ENCODE assay signal across 10 mouse cellular contexts in genomic region chr6:128308311-128308710, GRCm38 (mm10). TPM values are rescaled to one million over a fixed set of nuclear protein-coding genes. Genes with fewer than 3 reads are reported as not detected.
A peak's percentile ranks its signal among the peaks of the same experiment; 100 is the strongest.
DNase-seq lines count a peak whose midpoint lies in the region; ATAC-seq and TF ChIP-seq lines count a peak whose summit lies in the region.
"Had no signal": no experiment of that assay in that cellular context is flagged by ENCODE, and none has a peak within 500 bp of the region (broad histone marks: within the 10 kb centered on the region; RNA-seq: fewer than 3 reads in every experiment).

No protein-coding gene starts in this region.

- no peak overlapping the region for H3K27ac ChIP-seq in left cerebral cortex, adult 2 months
- H3K27ac ChIP-seq: neural tube, embryonic 13.5 days had no signal

- ATAC-seq in megakaryocyte-erythroid progenitor cell, adult 5-6 weeks (replicated peaks; ENCODE audit: low FRiP score, low TSS enrichment, poor library complexity, severe bottlenecking): peak; percentile 75

- TF ChIP-seq CTCF in left cerebral cortex, adult 2 months (IDR thresholded peaks at IDR 0.05): peak; percentile 77

- intact Hi-C loops in left cerebral cortex, adult 2 months (cut with DNase I): loop anchor here (1.0 to 10.0 kb wide), 2 partner anchors 74 to 344 kb away; no protein-coding TSS in a partner anchor
- intact Hi-C loops in left cerebral cortex, postnatal 36 days (cut with DNase I): loop anchor here (2.0 kb wide), 1 partner anchor 76 kb away; no protein-coding TSS in a partner anchor
- intact Hi-C loops in heart, postnatal 14 days (cut with DNase I): loop anchor here (2.0 kb wide), 1 partner anchor 74 kb away; no protein-coding TSS in a partner anchor

- H3K4me3 ChIP-seq in left cerebral cortex, adult 2 months: no peak overlapping the region
- H3K4me3 ChIP-seq: erythroblast, embryonic 14.5 days; neural tube, embryonic 13.5 days had no signal

- DNase-seq in left cerebral cortex, adult 2 months (ENCODE audit: extremely low spot score in 1 of 2, low spot score in 2 of 2): peak in 1 of 2 experiments; percentile 44
- no peak for DNase-seq in left cerebral cortex, postnatal 36 days (ENCODE audit: low spot score in 2 of 2)
- peak; percentile 92 for DNase-seq in ZHBTc4 (ENCODE audit: low read depth, low spot score)
- DNase-seq in embryo, embryonic 11.5 days (ENCODE audit: low read depth, low spot score): peak; percentile 78
- peak; percentile 57 to 79 for DNase-seq in heart, postnatal 14 days
- DNase-seq in kidney, postnatal 4 days: peak; percentile 79 to 81
- peak; percentile 16 to 55 for DNase-seq in thymus, postnatal 10 days (ENCODE audit: low spot score in 2 of 2)

RNA-seq across cellular contexts. Expression of gene Tead4, which starts 7.7 kb away (rescaled TPM):
- total RNA-seq in left cerebral cortex, adult 2 months (2021): 1 to 10 TPM in 1 of 2 experiments, under 1 TPM in 1; 0.91 to 1.7 TPM
- 1 to 10 TPM in 1 of 2 experiments, under 1 TPM in 1; 0.39 to 1.2 TPM for total RNA-seq in left cerebral cortex, postnatal 36 days (2021)
- 1 to 10 TPM; 4.6 to 5.0 TPM for total RNA-seq in heart, postnatal 14 days (2021)
- total RNA-seq in megakaryocyte-erythroid progenitor cell, adult 5-6 weeks (2014; fragmentation: Nextera tagmentation): not detected in 2 replicates
- 0.72 TPM in 1 of 2 replicates, not detected in the other for total RNA-seq in megakaryocyte-erythroid progenitor cell, adult 5-6 weeks (2017)

RNA-seq across cellular contexts. Expression of gene Tulp3, which starts 47.3 kb away (rescaled TPM):
- total RNA-seq in left cerebral cortex, adult 2 months (2021): 10 to 100 TPM; 20.1 to 21.9 TPM
- 10 to 100 TPM; 14.3 to 21.9 TPM for total RNA-seq in left cerebral cortex, postnatal 36 days (2021)
- 1 to 10 TPM; 8.0 to 8.3 TPM for total RNA-seq in heart, postnatal 14 days (2021)
- total RNA-seq in megakaryocyte-erythroid progenitor cell, adult 5-6 weeks (2014; fragmentation: Nextera tagmentation): 0.33 and 2.6 TPM in 2 replicates
- 0.47 and 8.3 TPM in 2 replicates for total RNA-seq in megakaryocyte-erythroid progenitor cell, adult 5-6 weeks (2017)

RNA-seq across cellular contexts. Expression of gene Rhno1, which starts 54.4 kb away (rescaled TPM):
- total RNA-seq in left cerebral cortex, adult 2 months (2021): 10 to 100 TPM; 18.4 to 19.1 TPM
- total RNA-seq in left cerebral cortex, postnatal 36 days (2021): 10 to 100 TPM; 17.8 TPM
- 10 to 100 TPM; 10.3 to 12.9 TPM for total RNA-seq in heart, postnatal 14 days (2021)
- 82.4 and 109 TPM in 2 replicates for total RNA-seq in megakaryocyte-erythroid progenitor cell, adult 5-6 weeks (2014; fragmentation: Nextera tagmentation)
- 53.5 and 57.2 TPM in 2 replicates for total RNA-seq in megakaryocyte-erythroid progenitor cell, adult 5-6 weeks (2017)

RNA-seq across cellular contexts. Expression of gene Foxm1, which starts 54.5 kb away (rescaled TPM):
- 1 to 10 TPM; 1.1 to 2.1 TPM for total RNA-seq in left cerebral cortex, adult 2 months (2021)
- total RNA-seq in left cerebral cortex, postnatal 36 days (2021): 1 to 10 TPM; 1.2 TPM
- 1 to 10 TPM; 4.1 to 6.3 TPM for total RNA-seq in heart, postnatal 14 days (2021)
- total RNA-seq in megakaryocyte-erythroid progenitor cell, adult 5-6 weeks (2014; fragmentation: Nextera tagmentation): 60.1 and 63.2 TPM in 2 replicates
- total RNA-seq in megakaryocyte-erythroid progenitor cell, adult 5-6 weeks (2017): 5.8 and 6.7 TPM in 2 replicates

Comparison
In these comparisons a context has a peak if more than half of its experiments do, and no peak if none do; other contexts are left out.
1. DNase-seq: peak in ZHBTc4 (single experiment), embryo, embryonic 11.5 days (single experiment), heart, postnatal 14 days (2 of 2), kidney, postnatal 4 days (2 of 2) and thymus, postnatal 10 days (2 of 2); none in left cerebral cortex, postnatal 36 days (0 of 2).